Mouse (Mus musculus) adipose tissue, adult 10 weeks (tissue): ENCODE measurements around the gene Gm30191. TPM values are rescaled to one million over a fixed set of nuclear protein-coding genes. Genes with fewer than 3 reads are reported as not detected.

Experiments used
- polyA plus RNA-seq: library from polyadenylated mRNA; stranded (reverse); fragments of 350-450 nt; fragmentation: Illumina TruSeq; extraction: RNeasy Lipid Tissue Mini Kit (QIAGEN cat#74804); gene quantifications from one replicate; pipeline ENCODE4 v1.2.3, GENCODE M21; 2014; ENCODE audit warnings: low read depth, low replicate concordance

The Gm30191 gene
- polyA plus RNA-seq: not detected

DNA sequence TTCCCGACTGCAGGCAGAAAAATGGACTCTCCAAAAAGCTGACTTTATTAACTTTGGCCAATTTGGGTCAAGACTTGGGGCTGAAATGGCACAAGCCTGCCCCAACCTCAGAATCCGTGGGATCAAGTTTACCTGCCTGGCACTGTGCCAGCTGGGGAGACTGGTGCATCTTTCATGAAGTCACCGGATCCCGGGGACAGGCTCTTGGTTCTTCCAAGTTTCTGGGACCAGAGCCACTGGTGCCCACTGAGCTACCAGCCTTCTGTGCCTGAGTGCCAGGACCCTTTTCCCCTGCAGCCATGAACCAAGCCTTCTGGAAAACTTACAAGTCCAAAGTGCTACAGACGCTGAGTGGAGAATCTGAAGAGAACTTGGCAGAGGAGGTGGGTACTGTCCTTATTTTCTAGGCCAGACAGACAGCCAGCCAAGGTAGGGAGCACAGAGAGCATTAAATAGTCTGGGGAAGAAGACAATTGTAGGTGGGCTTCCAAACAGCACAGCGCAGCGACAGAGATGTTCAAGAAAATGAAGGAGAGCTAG is at the start of gene Gm30191:
Gene Gm30191, plus strand, starts transcription at position 217 of the 540 bp plus-strand sequence.

DNA sequence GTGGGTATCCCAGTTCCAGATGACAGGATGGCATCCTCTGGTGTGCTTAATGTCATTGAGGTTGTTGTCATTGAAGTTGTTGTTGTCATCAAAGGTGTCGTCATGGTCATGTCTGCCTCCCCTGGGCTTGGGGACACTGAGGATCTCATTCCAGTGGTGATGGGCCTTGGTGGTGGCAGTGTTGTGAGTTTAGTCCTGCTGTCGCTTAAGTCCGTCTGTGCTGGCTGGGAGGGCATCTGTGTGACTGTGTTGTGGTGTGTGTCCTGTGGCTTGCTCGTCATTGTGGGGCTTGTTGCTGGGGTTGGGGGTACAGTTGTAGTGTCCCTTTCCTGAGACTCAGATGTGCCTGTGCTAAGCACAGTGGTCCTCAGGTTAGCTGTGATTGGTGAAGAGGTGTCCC is 43.8 kb upstream of the Gm30191 start, which contains the start of gene Gm7534:
Gene Gm7534, minus strand, starts transcription at position 101 of the 400 bp plus-strand sequence.

DNA sequence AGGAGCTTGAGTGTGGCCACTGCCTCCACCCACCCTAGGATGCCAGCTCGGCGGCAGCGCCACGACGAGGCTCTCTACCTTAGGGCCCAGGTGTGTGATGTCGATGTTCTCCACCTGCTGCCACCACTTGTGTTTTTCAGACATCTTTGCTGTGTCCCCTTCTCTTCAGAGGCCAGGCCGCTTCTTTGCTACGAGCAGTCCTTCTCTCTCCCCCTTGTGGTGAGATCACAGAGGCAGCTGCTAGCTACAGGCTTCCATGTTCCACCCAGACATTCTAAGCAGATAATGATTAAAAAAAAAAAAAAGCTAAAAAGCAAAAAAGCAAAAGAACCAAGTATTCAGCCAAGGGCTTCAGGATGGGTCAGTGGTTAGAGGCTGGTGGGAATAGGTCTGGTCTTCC is 19.5 kb upstream of the Gm30191 start, which contains the start of gene Catsper4:
Gene Catsper4, minus strand, starts transcription at position 190 of the 400 bp plus-strand sequence.

GRCm38 (mm10) chr4:134238279-134238651 is 8.5 kb upstream of the Gm30191 start, which contains the start of gene Cnksr1:
Cnksr1 (minus strand) TSS chr4:134238399.

DNA sequence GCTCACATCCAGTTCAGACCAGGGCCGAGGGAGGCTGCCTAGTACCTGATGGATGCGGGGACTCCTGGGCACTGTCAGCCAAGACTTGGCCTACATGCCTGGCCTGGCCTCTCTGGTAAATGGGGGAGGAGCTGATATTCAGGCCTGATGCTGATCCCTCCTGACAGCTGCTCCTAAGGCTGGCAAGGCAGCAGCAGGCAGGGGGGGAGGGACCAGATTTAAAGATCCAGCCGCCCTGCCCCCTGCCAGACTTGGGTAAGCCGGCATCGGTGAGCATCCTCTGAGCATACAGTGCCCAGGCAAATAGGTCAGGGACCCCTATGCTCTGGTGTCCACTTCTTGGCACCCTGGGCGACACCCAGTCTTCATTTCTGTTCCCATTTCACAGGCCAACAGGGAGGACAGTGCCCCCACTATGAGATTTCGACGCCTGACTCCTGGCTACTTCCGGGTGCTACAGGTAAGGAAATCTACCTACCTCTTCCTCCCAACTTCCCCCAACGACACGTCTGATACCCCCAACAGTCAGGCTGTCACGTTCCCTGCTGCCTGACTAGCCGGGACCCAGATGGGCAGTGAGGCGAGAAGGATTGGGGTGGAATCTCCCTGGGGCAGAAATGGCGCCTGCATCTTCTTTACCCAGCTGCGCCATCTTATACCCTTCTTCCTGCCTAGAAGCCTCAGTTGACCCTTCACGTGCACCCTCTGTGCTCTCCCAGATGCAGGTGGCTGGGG is 3.1 kb upstream of the Gm30191 start, which contains the start of gene E130218I03Rik:
Gene E130218I03Rik, plus strand, starts transcription at position 147 of the 735 bp plus-strand sequence.

DNA sequence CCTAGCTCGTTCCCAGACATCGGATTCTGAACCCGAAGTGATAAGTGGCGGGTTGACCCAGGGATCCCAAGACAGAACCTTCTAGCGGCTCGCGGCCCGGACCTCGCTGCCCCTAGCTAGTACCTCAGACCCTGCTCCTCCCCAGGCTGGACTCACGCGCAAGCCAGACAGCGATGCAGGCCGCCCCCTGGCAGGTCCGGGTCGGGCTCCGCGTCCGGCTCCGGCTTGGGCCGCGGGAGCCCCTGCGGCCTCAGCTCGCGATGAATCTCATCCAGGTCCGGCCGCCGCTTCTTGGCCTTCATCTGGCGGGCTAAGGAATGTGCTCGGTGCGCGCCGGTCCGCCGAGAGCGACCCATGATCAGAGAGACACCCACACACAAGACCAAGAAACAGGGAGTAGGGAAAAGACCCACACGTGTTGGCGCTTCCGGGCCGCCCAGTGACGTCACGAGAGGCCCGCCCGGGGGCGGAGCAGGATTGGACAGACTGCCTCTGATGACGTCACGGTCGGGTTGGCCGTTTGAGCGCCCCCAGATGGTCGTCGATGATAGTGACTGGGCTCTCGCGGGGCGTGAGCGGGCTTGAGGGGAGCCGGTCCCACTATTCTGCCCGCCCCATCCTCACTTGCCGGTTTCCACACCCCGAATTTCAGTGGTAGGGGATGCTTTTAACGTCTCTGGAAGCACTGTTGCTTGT is 1.4 kb upstream of the Gm30191 start, which contains the start of gene Zfp593:
Gene Zfp593, minus strand, starts transcription at position 445 of the 696 bp plus-strand sequence.

DNA sequence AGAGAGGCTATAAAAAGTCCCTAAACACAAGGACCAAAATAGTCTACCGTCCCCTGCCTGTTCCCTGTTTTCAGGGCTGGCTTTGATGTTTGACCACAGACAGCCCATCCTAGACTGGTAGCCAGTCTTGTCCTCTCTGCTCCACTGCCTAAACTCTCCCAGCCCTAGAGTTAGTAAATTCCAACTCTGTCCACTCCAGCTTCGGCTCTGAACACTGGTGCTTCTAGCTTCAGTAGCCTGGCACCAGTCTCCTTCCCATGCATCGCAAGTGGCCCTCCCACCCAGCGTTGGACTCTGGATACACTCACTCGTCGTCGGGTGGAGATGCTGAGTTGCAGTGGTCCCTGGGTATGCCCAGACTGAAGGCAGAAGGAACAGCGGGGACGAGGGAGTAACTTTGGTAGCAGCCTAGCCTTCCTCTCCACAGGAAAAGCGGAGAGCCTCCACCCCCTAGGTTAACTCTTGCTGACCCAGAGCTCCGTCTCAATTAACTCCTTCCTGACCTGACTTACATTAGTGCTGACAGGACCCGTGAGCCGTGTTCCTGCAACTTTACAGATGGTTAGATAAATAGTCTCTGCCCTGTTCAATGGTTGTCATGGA is 7.1 kb downstream of the Gm30191 start, which contains the start of gene Grrp1:
Gene Grrp1, minus strand, starts transcription at position 385 of the 603 bp plus-strand sequence.

GRCm38 (mm10) chr4:134287575-134288025 is 40.9 kb downstream of the Gm30191 start, which contains the start of gene Pdik1l:
Pdik1l (minus strand) TSS chr4:134287895.

Other genes starting within 250 kb of the Gm30191 start
- gene Dhdds, start 246.0 kb upstream of the Gm30191 start, polyA plus RNA-seq: 36.1 TPM
- 0.07 TPM for gene Lin28a, start 228.1 kb upstream of the Gm30191 start, polyA plus RNA-seq
- gene Zfp683, start 193.1 kb upstream of the Gm30191 start, polyA plus RNA-seq: 0.56 TPM
- gene Crybg2, start 186.1 kb upstream of the Gm30191 start, polyA plus RNA-seq: 3.0 TPM
- 3,973 TPM for gene Cd52, start 151.9 kb upstream of the Gm30191 start, polyA plus RNA-seq
- 23.7 TPM for gene Ubxn11, start 144.4 kb upstream of the Gm30191 start, polyA plus RNA-seq
- 448 TPM for gene Sh3bgrl3, start 118.1 kb upstream of the Gm30191 start, polyA plus RNA-seq
- 23.1 TPM for gene Cep85, start 59.8 kb upstream of the Gm30191 start, polyA plus RNA-seq
- not detected for gene Gm7534, start 43.9 kb upstream of the Gm30191 start, polyA plus RNA-seq
- 1.6 TPM for gene Catsper4, start 19.6 kb upstream of the Gm30191 start, polyA plus RNA-seq
- 8.3 TPM for gene Cnksr1, start 8.5 kb upstream of the Gm30191 start, polyA plus RNA-seq
- gene E130218I03Rik, start 3.3 kb upstream of the Gm30191 start, polyA plus RNA-seq: not detected
- gene Zfp593, start 1.3 kb upstream of the Gm30191 start, polyA plus RNA-seq: 8.1 TPM
- gene Grrp1, start 7.2 kb downstream of the Gm30191 start, polyA plus RNA-seq: 7.4 TPM
- 6.7 TPM for gene Pdik1l, start 41.0 kb downstream of the Gm30191 start, polyA plus RNA-seq
- gene Trim63, start 68.2 kb downstream of the Gm30191 start, polyA plus RNA-seq: 1.4 TPM
- 65.8 TPM for gene Slc30a2, start 96.2 kb downstream of the Gm30191 start, polyA plus RNA-seq
- 2.0 TPM for gene Extl1, start 136.9 kb downstream of the Gm30191 start, polyA plus RNA-seq
- 45.9 TPM for gene Pafah2, start 149.4 kb downstream of the Gm30191 start, polyA plus RNA-seq
- 45.8 TPM for gene Stmn1, start 221.4 kb downstream of the Gm30191 start, polyA plus RNA-seq
- 15.9 TPM for gene Paqr7, start 249.8 kb downstream of the Gm30191 start, polyA plus RNA-seq